Mouse (Mus musculus): Measurements from ENCODE around the gene Pdcl. TPM values are rescaled to one million over a fixed set of nuclear protein-coding genes. Genes with fewer than 3 reads are reported as not detected.

Gene Pdcl
- polyA plus RNA-seq (2015; fragmentation: Nextera tagmentation; extraction: Ambion mirVana): 74.2 and 77.9 TPM in 2 replicates

DNA sequence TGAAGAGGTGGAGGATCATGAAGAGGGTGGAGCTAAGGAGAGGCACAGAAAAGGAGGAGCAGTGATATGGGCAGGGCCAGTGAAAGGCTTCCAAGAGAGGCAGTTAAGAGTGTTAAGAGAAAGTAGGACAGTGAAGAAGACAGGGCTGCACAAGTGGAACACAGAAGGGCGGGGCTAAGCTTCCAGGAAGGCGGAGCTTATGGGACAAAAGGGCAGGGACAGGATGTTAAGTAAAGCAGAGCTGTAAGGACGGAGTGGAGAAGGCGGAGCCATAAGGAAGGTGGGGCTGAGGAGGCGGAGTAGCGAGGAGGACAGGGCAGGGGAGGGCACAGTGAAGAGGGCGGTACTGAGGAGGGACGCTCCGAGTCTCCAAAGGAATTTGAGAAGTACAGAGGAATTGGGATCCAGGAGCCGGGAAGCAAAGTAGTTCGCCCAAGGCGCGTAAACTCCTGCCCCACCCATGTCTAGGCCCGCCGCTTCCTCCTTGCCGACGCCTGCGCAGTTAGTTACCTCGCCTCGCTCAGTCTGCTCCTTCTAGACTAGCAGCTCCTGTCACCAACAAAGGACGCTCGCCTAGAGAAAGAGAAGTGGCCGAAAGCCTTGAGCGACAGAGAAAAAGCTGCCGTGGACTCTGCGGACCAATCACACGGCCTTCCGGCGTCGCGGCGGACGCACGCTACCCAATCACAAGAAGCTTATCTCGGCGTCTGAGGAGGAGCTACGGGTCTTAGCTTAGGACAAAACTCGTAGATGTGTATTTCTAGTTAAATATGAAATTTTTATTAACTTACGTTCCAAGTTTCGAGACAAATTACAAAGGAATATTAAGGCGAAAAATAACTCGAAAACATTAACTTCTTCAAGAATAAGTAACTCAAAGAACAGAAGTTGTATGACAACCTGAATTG lies at the start of gene Pdcl:
Gene Pdcl, minus strand, starts transcription at position 700 of the 908 bp plus-strand sequence.
- peaks cover 14% of the 10 kb centered on the region for H3K4me1 ChIP-seq
- H3K4me2 ChIP-seq: peak within 1 kb of the TSS; percentile 62
- under 1% methylated on average over 42 of the region's 42 CpGs for WGBS
- peak within 1 kb of the TSS; percentile 78 for H3K9ac ChIP-seq
- peaks cover 33% of the 10 kb centered on the region for H3K36me3 ChIP-seq (ENCODE audit: poor library complexity, severe bottlenecking)
- H3K27ac ChIP-seq: peak within 1 kb of the TSS; percentile 92
- H3K9me3 ChIP-seq (replicated peaks): no peaks in the 10 kb centered on the region
- peak; percentile 98 for ATAC-seq
- H3K4me3 ChIP-seq: peak within 1 kb of the TSS; percentile 72
- no peaks in the 10 kb centered on the region for H3K27me3 ChIP-seq

DNA sequence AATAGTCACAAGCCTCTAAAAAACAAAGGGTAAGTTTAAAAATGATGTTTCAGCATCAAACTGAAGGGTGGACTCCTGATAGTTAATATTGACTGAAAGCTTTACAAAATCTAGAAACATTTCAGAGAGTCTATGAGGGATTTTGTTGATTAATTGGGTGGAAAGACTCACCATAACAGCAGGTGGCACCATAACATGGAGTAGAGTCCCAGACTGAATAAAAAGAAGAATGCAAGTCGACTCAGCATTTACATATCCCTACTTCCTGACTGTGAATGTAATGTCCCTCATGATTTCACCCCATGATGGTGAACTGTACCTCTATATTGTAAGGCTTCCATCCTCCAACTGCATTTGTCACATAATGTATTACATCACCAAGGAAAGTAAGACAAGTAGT lies 36.4 kb upstream of the Pdcl start:
- no peaks in the 10 kb centered on the region for H3K9me3 ChIP-seq (replicated peaks)
- no peak overlapping the region for H3K4me2 ChIP-seq
- 67% methylated on average over 1 of the region's 1 CpGs for WGBS
- no peak overlapping the region for H3K9ac ChIP-seq
- H3K27ac ChIP-seq: no peak overlapping the region
- no peak for ATAC-seq
- H3K4me1 ChIP-seq: no peaks in the 10 kb centered on the region
- no peak overlapping the region for H3K4me3 ChIP-seq
- peaks cover 55% of the 10 kb centered on the region for H3K36me3 ChIP-seq (ENCODE audit: poor library complexity, severe bottlenecking)
- H3K27me3 ChIP-seq: no peaks in the 10 kb centered on the region

- peaks cover 40% of the 10 kb centered on the region for H3K36me3 ChIP-seq (ENCODE audit: poor library complexity, severe bottlenecking)
- WGBS: 90% methylated on average over 9 of the region's 9 CpGs
These were observed 23.8 kb upstream of the Pdcl start for GRCm38 (mm10) chr2:37382921-37383320.

GRCm38 (mm10) chr2:37380189-37380588 lies 21.1 kb upstream of the Pdcl start:
- Histone ChIP-seq H3K4me1 (no peaks in the 10 kb centered on the region), H3K27ac (no peak overlapping the region), H3K9ac (no peak overlapping the region), H3K27me3 (no peaks in the 10 kb centered on the region), H3K9me3 (replicated peaks) (no peaks in the 10 kb centered on the region), H3K4me3 (no peak overlapping the region), H3K36me3 (ENCODE audit: poor library complexity, severe bottlenecking) (peaks cover 53% of the 10 kb centered on the region), H3K4me2 (no peak overlapping the region)
- 53% methylated on average over 2 of the region's 2 CpGs for WGBS
- ATAC-seq: no peak; the same call in 1 of the 2 replicates

More at GRCm38 (mm10) chr2:37382921-37383320, 23.8 kb upstream of the Pdcl start:
- Histone ChIP-seq H3K27me3 (no peaks in the 10 kb centered on the region), H3K9ac (no peak overlapping the region), H3K4me3 (no peak overlapping the region), H3K27ac (no peak overlapping the region), H3K9me3 (replicated peaks) (no peaks in the 10 kb centered on the region), H3K4me1 (no peaks in the 10 kb centered on the region), H3K4me2 (no peak overlapping the region)
- no peak for ATAC-seq

GRCm38 (mm10) chr2:37376018-37376417 lies 16.9 kb upstream of the Pdcl start:
- Histone ChIP-seq H3K4me2 (no peak overlapping the region), H3K27ac (no peak overlapping the region), H3K36me3 (ENCODE audit: poor library complexity, severe bottlenecking) (peaks cover 40% of the 10 kb centered on the region), H3K4me3 (no peak overlapping the region), H3K27me3 (no peaks in the 10 kb centered on the region), H3K4me1 (no peaks in the 10 kb centered on the region), H3K9me3 (replicated peaks) (no peaks in the 10 kb centered on the region), H3K9ac (no peak overlapping the region)
- ATAC-seq: no peak
- 95% methylated on average over 1 of the region's 1 CpGs for WGBS

GRCm38 (mm10) chr2:37370651-37371050 lies 11.5 kb upstream of the Pdcl start:
- ATAC-seq: no peak
- WGBS: 97% methylated on average over 2 of the region's 2 CpGs
- H3K36me3 ChIP-seq (ENCODE audit: poor library complexity, severe bottlenecking): peaks cover 12% of the 10 kb centered on the region

DNA sequence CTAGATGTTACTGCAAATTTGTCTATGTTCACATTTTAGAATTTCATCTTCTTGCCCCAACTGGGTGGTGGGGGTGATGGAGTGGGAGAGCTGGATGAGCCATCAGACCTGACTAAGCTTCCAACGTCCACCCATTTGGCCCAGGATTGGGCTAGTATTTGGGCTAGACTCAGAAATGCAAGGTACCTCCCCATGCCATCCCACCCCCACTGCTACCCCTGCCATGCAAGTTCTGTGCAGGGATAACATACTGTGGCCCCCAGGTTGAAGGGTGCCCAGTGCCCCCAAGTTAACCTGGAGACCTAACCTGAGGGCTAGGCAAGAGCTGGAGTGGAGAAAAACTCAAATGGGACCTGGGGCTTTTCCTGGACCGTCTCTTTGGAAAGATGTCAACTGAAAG lies 776 bp upstream of the Pdcl start:
- no peak for ATAC-seq
- 93% methylated on average over 2 of the region's 2 CpGs for WGBS
- Histone ChIP-seq H3K27ac (no peak overlapping the region), H3K9me3 (replicated peaks) (no peaks in the 10 kb centered on the region), H3K4me1 (peaks cover 14% of the 10 kb centered on the region), H3K4me3 (no peak overlapping the region), H3K27me3 (no peaks in the 10 kb centered on the region), H3K9ac (no peak overlapping the region), H3K4me2 (no peak overlapping the region; the same call in 1 of the 2 replicates), H3K36me3 (ENCODE audit: poor library complexity, severe bottlenecking) (peaks cover 23% of the 10 kb centered on the region)

More at GRCm38 (mm10) chr2:37370651-37371050, 11.5 kb upstream of the Pdcl start:
- H3K27me3 ChIP-seq: no peaks in the 10 kb centered on the region
- no peak overlapping the region for H3K4me2 ChIP-seq
- H3K4me1 ChIP-seq: no peaks in the 10 kb centered on the region
- H3K4me3 ChIP-seq: no peak overlapping the region
- H3K9ac ChIP-seq: no peak overlapping the region
- no peak overlapping the region for H3K27ac ChIP-seq
- no peaks in the 10 kb centered on the region for H3K9me3 ChIP-seq (replicated peaks)

DNA sequence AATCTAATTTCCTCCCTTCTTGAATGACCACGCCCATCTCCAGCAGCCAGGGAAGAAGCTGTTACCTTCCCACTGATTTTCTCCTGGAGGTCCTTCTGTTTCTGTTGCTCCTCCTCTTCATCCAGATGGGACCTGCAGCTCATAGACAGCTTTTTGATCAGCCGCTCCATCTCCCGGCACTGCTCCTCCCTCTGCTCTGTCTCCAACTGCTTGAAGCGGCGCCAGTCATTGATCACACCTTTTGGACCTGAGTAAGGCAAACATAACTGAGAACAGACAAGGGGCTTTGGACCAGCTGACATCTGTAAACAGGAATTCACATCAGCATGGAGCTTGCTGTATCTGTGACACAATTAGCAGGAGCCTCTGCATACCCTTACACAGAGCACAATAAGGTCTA lies 3.6 kb downstream of the Pdcl start:
- WGBS: 95% methylated on average over 5 of the region's 5 CpGs
- no peaks in the 10 kb centered on the region for H3K27me3 ChIP-seq
- H3K9ac ChIP-seq: no peak overlapping the region
- H3K4me3 ChIP-seq: no peak overlapping the region
- H3K4me2 ChIP-seq: no peak overlapping the region
- ATAC-seq: no peak
- no peak overlapping the region for H3K27ac ChIP-seq
- H3K9me3 ChIP-seq (replicated peaks): no peaks in the 10 kb centered on the region
- H3K36me3 ChIP-seq (ENCODE audit: poor library complexity, severe bottlenecking): peaks cover 62% of the 10 kb centered on the region
- peaks cover 14% of the 10 kb centered on the region for H3K4me1 ChIP-seq

GRCm38 (mm10) chr2:37351671-37352070 lies 7.5 kb downstream of the Pdcl start:
- Histone ChIP-seq H3K27ac (no peak overlapping the region), H3K36me3 (ENCODE audit: poor library complexity, severe bottlenecking) (peaks cover 68% of the 10 kb centered on the region), H3K9me3 (replicated peaks) (no peaks in the 10 kb centered on the region), H3K4me3 (no peak overlapping the region), H3K9ac (no peak overlapping the region), H3K4me2 (no peak overlapping the region), H3K27me3 (no peaks in the 10 kb centered on the region), H3K4me1 (no peaks in the 10 kb centered on the region)
- 91% methylated on average over 7 of the region's 7 CpGs for WGBS
- ATAC-seq: no peak

DNA sequence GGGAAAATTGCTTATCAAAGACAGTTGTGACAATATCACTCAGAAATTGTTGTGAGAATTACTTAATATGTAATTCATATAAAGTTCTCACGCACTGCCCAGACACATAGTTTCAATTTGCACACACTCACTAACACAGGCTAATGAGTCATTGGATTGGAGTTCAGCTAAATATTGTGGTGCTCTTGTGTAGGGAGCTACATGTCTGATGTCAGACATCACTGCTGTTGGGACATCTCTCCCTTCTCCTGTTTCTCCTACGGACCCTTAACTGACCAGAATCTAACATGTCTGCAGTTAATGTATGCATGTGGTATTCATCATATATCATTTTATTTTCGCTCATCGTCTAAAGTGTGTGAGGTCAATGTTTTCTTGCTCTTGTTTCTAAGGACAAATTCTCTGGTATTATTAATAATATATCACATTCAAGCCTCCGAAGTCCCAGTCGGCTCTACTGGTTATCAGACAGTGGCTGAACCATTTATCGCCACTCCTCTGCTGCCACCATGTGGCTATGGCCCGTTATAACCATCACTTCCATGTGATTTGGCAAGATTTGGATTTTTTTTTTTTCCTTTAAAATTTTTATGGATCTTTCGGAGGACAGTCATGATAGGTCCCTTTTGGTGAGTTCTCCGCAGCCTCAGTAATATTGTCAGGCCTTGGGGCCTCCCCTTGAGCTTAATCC lies 20.5 kb downstream of the Pdcl start:
- Histone ChIP-seq H3K27ac (no peak overlapping the region), H3K9ac (no peak overlapping the region), H3K36me3 (ENCODE audit: poor library complexity, severe bottlenecking) (no peaks in the 10 kb centered on the region), H3K9me3 (replicated peaks) (no peaks in the 10 kb centered on the region), H3K4me3 (no peak overlapping the region), H3K27me3 (no peaks in the 10 kb centered on the region), H3K4me1 (no peaks in the 10 kb centered on the region), H3K4me2 (no peak overlapping the region)
- no peak for ATAC-seq
- 61% methylated on average over 10 of the region's 10 CpGs for WGBS

- ATAC-seq: no peak
- no peaks in the 10 kb centered on the region for H3K4me1 ChIP-seq
- no peak overlapping the region for H3K4me3 ChIP-seq
- WGBS: 85% methylated on average over 2 of the region's 2 CpGs
- H3K27me3 ChIP-seq: no peaks in the 10 kb centered on the region
- no peaks in the 10 kb centered on the region for H3K36me3 ChIP-seq (ENCODE audit: poor library complexity, severe bottlenecking)
- H3K9ac ChIP-seq: no peak overlapping the region
- no peaks in the 10 kb centered on the region for H3K9me3 ChIP-seq (replicated peaks)
- H3K4me2 ChIP-seq: no peak overlapping the region
- H3K27ac ChIP-seq: no peak overlapping the region
These were observed 25.8 kb downstream of the Pdcl start for GRCm38 (mm10) chr2:37333321-37333720.

DNA sequence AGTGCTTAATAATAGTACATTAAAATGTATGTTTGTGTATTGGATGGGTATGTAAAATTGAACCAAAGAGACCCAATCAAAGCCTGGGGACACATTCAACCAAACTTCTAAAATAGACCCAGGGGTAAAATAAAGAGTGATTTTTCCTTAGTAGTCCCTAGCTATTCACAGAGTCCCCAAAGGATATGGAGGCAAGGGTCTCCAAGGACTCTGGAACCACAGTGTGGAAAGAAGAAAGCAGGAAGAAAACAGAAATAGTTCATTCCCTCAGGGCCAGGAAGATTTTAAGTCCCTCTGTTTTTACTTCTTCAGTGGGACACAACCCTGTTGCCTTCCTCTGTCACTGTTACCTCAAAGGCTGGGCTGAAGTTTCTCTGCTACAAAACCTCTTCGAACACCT lies 32.9 kb downstream of the Pdcl start, which contains the start of gene Olfr368:
Gene Olfr368, plus strand, starts transcription at position 301 of the 400 bp plus-strand sequence.
- ATAC-seq: no peak
- no peaks in the 10 kb centered on the region for H3K36me3 ChIP-seq (ENCODE audit: poor library complexity, severe bottlenecking)
- no peaks in the 10 kb centered on the region for H3K9me3 ChIP-seq (replicated peaks)
- no peak within 1 kb of the TSS for H3K27ac ChIP-seq
- no peaks in the 10 kb centered on the region for H3K4me1 ChIP-seq
- no peak within 1 kb of the TSS for H3K4me3 ChIP-seq
- 81% methylated on average over 1 of the region's 1 CpGs for WGBS
- H3K27me3 ChIP-seq: no peaks in the 10 kb centered on the region
- H3K4me2 ChIP-seq: no peak within 1 kb of the TSS
- no peak within 1 kb of the TSS for H3K9ac ChIP-seq

Data from forebrain, embryonic 13.5 days (tissue).